Mouse (Mus musculus) erythroblast, embryonic 14.5 days (primary cell): ENCODE results near the gene Zdhhc16. TPM values are rescaled to one million over a fixed set of nuclear protein-coding genes. Genes with fewer than 3 reads are reported as not detected.

Experiments used
- H3K27me3 ChIP-seq: 2 replicates; pipeline ENCODE4 v1.6.1; 2012; ENCODE audit warnings: inconsistent platforms; ENCODE audit not compliant: control insufficient read depth
- H3K36me3 ChIP-seq: 2 replicates; pipeline ENCODE4 v1.6.1; 2012; ENCODE audit warnings: mild to moderate bottlenecking, inconsistent platforms; ENCODE audit not compliant: control insufficient read depth
- H3K4me1 ChIP-seq: 2 replicates; pipeline ENCODE4 v1.6.1; 2012; ENCODE audit warnings: inconsistent platforms; ENCODE audit not compliant: control insufficient read depth
- H3K4me3 ChIP-seq: replicated peaks from 2 replicates; pipeline ENCODE3; 2012; ENCODE audit warnings: moderate library complexity, mild to moderate bottlenecking, inconsistent platforms
- H3K9me3 ChIP-seq: 2 replicates; pipeline ENCODE4 v1.6.1; 2012; ENCODE audit warnings: low read length, inconsistent platforms, mixed read lengths; ENCODE audit not compliant: control insufficient read depth
- GATA1 ChIP-seq: IDR thresholded peaks from 2 replicates; pipeline ENCODE4 v1.6.1; 2012; ENCODE audit warnings: low read length, inconsistent platforms, mixed read lengths
- TAL1 ChIP-seq: IDR thresholded peaks from 3 replicates; pipeline ENCODE4 v1.6.1; 2012; ENCODE audit warnings: low read length, inconsistent platforms, mixed read lengths
- polyA plus RNA-seq: library from polyadenylated mRNA; stranded (reverse); fragments of >175 nt; gene quantifications from 2 replicates; pipeline ENCODE4 v1.2.3, GENCODE M21; 2012

Gene Zdhhc16
- polyA plus RNA-seq, 1 experiment = 3.1 TPM

GRCm38 (mm10) chr19:41901696-41902095, 31.6 kb upstream of the Zdhhc16 start:
- H3K36me3 ChIP-seq = no peaks in the 10 kb centered on the region
- no peak for TF ChIP-seq GATA1
- TF ChIP-seq TAL1 = no peak
- peaks cover 51% of the 10 kb centered on the region for H3K4me1 ChIP-seq
- H3K9me3 ChIP-seq = no peaks in the 10 kb centered on the region
- H3K27me3 ChIP-seq = no peaks in the 10 kb centered on the region
- H3K4me3 ChIP-seq = no peak overlapping the region

GRCm38 (mm10) chr19:41902848-41903593, 30.3 kb upstream of the Zdhhc16 start:
- H3K9me3 ChIP-seq = no peaks in the 10 kb centered on the region
- H3K36me3 ChIP-seq = no peaks in the 10 kb centered on the region
- TF ChIP-seq GATA1 (no peak), TAL1 (no peak)
- peaks cover 58% of the 10 kb centered on the region for H3K4me1 ChIP-seq
- no peak overlapping the region for H3K4me3 ChIP-seq
- H3K27me3 ChIP-seq = no peaks in the 10 kb centered on the region

DNA sequence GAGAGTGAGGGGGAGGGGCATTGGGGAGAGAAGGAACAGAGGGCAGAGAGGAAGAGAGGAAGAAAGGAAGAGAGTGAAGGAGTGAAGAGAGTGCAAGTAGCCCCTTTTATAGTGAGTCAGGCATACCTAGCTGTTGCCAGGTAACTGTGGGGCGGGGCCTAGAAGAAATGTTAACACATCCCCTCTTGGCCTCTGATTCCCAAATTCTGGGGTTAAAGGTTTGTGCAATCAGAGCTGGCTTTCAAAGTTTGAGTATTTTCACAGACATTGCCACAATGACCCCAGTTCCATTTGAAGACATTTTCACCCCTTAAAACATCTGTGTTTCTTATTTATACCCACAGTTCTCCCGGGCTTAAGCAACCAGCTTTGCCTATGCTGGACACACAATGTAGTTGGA, 28.0 kb upstream of the Zdhhc16 start:
- Histone ChIP-seq H3K27me3 (no peaks in the 10 kb centered on the region), H3K9me3 (no peaks in the 10 kb centered on the region), H3K36me3 (no peaks in the 10 kb centered on the region), H3K4me1 (peaks cover 59% of the 10 kb centered on the region), H3K4me3 (no peak overlapping the region)
- TF ChIP-seq TAL1 (no peak), GATA1 (no peak)

DNA sequence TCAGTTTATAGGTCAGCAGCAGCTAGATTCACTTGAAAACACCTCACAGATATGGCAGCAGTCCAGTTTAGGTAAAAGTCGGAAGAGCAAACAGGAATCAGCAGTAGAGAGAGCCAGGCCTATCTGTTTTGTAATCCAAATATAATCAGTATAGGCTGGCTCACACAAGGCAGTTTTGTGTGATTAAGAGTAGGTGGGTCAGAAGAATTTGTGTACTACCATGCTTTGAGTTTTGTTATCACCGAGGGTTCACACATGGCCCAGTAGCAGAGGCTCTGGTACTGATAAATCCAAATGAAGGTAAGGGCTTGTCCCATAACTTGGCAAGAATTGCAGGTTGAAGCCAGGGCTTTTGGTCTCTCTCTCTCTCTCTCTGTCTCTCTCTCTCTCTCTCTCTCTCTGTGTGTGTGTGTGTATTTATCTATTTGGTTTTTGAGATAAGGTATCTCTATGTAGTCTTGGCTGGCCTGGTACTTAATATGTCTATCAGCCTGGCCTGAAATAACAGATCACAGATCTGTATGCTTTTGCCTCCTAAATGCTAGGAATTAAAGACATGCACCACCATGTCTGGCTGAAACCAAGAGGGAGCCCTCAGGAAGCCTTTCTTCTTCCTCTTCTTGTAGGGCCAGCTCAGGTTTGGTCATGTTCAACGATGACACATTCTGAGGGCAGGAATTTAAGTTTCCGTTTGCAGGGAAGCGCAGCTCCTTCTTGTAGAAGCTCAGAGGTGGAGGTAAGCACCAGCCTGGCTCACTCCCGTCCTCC, 26.8 kb upstream of the Zdhhc16 start:
- no peaks in the 10 kb centered on the region for H3K36me3 ChIP-seq
- TF ChIP-seq GATA1 = no peak
- no peak for TF ChIP-seq TAL1
- peak overlapping the region; percentile 39 for H3K4me3 ChIP-seq
- no peaks in the 10 kb centered on the region for H3K27me3 ChIP-seq
- H3K4me1 ChIP-seq = peaks cover 64% of the 10 kb centered on the region
- H3K9me3 ChIP-seq = no peaks in the 10 kb centered on the region

- Histone ChIP-seq H3K36me3 (no peaks in the 10 kb centered on the region), H3K9me3 (no peaks in the 10 kb centered on the region), H3K4me1 (peaks cover 64% of the 10 kb centered on the region), H3K4me3 (peak overlapping the region; percentile 39), H3K27me3 (no peaks in the 10 kb centered on the region)
- no peak for TF ChIP-seq TAL1
These were observed 26.1 kb upstream of the Zdhhc16 start for GRCm38 (mm10) chr19:41907079-41907760.

- no peaks in the 10 kb centered on the region for H3K9me3 ChIP-seq
- H3K4me1 ChIP-seq = peaks cover 74% of the 10 kb centered on the region
- TF ChIP-seq TAL1 = no peak
- TF ChIP-seq GATA1 = no peak
These were observed 24.5 kb upstream of the Zdhhc16 start for GRCm38 (mm10) chr19:41908736-41909135.

DNA sequence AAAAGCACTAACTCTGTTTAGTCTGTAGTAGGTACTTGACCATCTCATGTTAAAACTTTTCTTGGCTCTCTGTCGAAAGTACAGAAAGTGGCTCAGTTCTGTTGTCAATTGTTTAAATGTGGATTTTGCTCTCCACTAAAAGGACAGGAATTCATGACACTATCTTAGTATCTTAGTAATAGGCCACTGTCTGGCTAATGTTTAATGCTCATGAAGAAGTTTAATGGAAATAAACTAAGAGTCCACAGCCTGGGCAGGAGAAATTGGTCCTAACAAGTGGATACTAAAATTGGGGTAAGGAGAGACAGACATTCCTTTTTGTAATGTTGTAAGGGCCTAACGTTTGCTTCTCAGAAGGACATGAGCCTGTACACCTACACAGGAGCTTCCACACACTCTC, 22.9 kb upstream of the Zdhhc16 start:
- Histone ChIP-seq H3K4me3 (no peak overlapping the region), H3K4me1 (peaks cover 73% of the 10 kb centered on the region), H3K36me3 (peaks cover 5% of the 10 kb centered on the region), H3K27me3 (no peaks in the 10 kb centered on the region), H3K9me3 (no peaks in the 10 kb centered on the region)
- TF ChIP-seq TAL1 = no peak
- no peak for TF ChIP-seq GATA1

More at GRCm38 (mm10) chr19:41908736-41909135, 24.5 kb upstream of the Zdhhc16 start:
- no peaks in the 10 kb centered on the region for H3K36me3 ChIP-seq
- H3K4me3 ChIP-seq = no peak overlapping the region
- no peaks in the 10 kb centered on the region for H3K27me3 ChIP-seq

GRCm38 (mm10) chr19:41911178-41912073, 21.9 kb upstream of the Zdhhc16 start, which contains the start of gene Pgam1:
Gene Pgam1, plus strand, starts transcription at chr19:41911923.
- no peaks in the 10 kb centered on the region for H3K9me3 ChIP-seq
- no peak for TF ChIP-seq GATA1
- TF ChIP-seq TAL1 = no peak
- peaks cover 62% of the 10 kb centered on the region for H3K4me1 ChIP-seq
- no peaks in the 10 kb centered on the region for H3K27me3 ChIP-seq
- peak within 1 kb of the TSS; percentile 66 for H3K4me3 ChIP-seq
- peaks cover 14% of the 10 kb centered on the region for H3K36me3 ChIP-seq
